Mouse (Mus musculus): ENCODE measurements around the gene Gphb5.

- TF ChIP-seq CTCF (IDR thresholded peaks at IDR 0.05; ENCODE audit: extremely low read depth, insufficient read depth, insufficient read length, insufficient replicate concordance) (no peak), POLR2A (IDR thresholded peaks at IDR 0.05; ENCODE audit: low read depth, low read length) (no peak)
Observed at GRCm38 (mm10) chr12:75428719-75429118, 12.1 kb upstream of the Gphb5 start.
